Mouse (Mus musculus) adrenal gland, postnatal 36 days (tissue): ENCODE data around the gene Etl4. TPM values are rescaled to one million over a fixed set of nuclear protein-coding genes. Genes with fewer than 3 reads are reported as not detected.

ENCODE experiments used
- DNase-seq, 2 experiments: peaks; one replicate each; pipeline ENCODE4 v3.0.0; 2021; ENCODE audit warnings: mixed read lengths in 1 of 2
- microRNA-seq: library from miRNA; unstranded; fragments of <30 nt; microRNA quantifications from one replicate; pipeline ENCODE4 v1.2.0, GENCODE M21; 2021
- total RNA-seq, 2 experiments: library from RNA; stranded (reverse); gene quantifications; 2 replicates each; pipeline ENCODE4 v1.2.3; 2021

Gene Etl4
- total RNA-seq, 2 experiments from 2014 or later, result 20.2 to 27.6 TPM

DNA sequence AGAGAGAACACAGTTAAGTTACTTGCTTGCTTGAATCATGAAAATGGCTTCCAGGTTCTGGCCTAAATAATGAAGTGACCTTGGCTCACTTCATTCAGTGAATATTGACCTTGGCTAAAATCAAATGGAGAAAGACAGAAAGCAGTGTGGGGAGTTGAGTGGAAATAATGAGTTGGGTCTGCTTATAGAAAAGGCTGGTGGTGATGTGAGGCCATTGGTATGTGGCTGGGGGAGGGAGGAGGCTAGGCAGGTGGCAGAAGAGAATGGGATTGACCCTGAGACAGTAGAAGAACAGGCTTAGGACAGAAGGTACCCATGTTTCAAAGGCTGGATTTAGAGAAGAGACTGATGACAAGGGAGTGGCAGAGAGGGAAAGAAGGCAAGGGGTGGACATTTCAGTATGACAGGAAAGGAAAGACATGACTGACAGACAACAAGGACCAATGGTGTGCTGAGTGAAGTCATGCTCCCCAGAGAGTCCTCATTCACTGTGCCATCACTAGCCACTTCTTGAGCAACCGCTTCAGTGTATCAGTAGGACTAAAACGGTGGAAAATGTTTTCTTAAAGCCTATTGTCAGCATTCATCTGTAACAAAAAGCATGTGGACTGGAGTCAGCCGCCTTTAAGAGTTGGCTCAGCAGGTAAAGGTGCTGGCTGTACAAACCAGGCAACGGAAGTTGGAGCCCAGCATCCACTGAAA is 854.1 kb downstream of the Etl4 start:
- peak in 1 of 2 experiments; percentile 22 for DNase-seq

DNA sequence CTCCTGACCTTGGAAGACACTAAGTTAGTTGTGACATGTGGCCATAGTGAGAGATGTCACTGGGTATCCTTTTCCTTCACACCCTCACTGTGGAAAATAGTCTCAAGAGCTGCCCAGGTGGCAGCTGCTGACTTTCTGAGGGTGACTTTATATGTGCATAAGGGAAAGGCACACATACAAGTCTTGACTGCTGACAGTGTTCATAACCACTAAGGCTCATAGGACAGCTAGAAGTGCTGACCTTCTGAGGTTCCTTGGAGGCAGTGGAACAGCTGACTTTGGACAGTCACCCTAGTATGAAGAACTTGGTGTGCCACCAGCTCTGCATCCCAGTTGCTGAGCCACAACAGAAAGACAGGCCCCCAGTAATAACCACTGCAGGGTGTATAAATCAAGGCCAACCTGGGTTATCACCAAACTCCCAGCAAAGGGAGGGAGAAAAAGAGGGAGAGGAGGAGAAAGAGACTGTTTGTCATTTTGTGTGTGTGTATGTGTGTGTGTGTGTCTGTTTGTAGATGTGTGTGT is 855.0 kb downstream of the Etl4 start:
- DNase-seq, result no peak

DNA sequence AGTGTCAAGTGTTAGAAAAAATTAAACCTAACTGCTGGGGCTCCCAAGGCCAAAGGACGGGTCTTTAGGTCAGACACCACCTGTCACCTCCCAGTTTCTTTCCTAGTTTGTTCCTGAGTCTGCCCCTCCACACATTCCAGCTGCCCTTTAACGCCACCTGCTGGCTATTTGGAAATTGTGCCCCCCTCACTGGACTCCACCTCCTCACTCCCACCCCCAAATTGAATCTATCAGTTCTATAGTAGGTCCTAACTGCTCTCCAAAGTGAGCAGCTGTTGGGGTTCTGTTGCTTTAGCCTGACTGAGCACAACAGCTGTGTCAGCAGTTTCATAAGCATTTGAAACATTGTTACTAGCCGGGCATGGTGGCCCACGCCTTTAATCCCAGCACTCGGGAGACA is 859.1 kb downstream of the Etl4 start:
- peak in 1 of 2 experiments; percentile 20 for DNase-seq

DNA sequence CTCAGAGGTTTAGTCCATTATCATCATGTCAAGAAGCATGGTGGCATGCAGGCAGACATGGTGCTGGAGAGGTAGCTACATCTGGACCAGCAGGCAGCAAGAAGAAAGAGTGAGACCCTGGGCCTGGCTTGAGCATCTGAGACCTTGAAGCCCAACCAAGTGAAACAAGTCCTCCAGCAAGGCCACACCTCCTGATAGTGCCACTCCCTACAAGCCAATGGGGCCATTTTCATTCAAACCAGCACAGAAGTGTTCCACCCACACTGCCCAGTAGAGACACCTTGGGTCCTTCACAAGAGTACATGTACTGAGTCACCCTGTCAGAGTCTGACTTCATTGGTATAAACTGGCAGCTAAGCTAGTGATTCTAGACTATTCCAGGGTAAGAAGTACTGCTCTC is 860.6 kb downstream of the Etl4 start:
- no peak for DNase-seq

DNA sequence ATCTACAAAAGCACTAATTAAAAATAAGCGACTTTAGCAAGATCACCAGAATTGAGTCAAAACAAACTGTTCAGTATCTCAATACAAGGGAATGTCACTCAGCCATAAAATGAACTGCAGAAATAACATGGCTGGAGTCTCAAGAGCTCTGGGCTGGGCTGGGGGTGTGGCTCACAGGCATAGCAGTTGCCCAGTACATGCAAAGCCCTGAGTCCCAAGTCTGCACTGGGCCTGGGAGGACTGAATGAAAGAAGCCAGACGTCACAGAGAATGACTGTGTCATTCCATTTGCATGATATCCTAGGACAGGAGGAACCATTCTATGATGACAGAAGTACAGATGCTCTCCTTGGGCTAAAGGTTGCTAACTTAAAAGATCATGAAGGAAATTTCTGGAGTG is 864.9 kb downstream of the Etl4 start:
- DNase-seq, result no peak

DNA sequence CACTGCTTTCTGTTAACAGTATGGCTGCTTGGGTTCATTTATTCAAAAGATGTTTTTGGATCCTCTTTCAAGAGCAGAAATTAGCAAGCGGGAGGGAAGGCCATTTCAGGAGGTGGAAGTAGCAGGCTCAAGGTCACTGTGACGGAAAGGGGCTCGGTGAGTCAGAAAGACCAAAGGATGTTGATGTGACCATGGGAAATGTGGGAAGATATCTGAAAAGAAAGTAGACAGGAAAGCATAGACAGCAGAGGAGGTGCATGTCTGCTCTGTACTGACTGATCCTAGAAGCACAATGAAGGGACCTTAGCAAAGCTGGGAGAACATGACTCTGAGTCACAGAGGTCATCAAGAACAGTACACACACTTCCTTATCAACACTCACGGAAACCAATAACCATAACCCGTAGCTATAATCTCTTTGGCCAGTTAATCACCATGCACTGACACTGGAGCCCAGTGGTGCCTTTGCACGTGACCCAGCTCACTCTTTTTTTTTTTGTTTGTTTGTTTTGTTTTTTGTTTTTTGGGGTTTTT is 866.7 kb downstream of the Etl4 start:
- DNase-seq, result peak; percentile 54 to 59

DNA sequence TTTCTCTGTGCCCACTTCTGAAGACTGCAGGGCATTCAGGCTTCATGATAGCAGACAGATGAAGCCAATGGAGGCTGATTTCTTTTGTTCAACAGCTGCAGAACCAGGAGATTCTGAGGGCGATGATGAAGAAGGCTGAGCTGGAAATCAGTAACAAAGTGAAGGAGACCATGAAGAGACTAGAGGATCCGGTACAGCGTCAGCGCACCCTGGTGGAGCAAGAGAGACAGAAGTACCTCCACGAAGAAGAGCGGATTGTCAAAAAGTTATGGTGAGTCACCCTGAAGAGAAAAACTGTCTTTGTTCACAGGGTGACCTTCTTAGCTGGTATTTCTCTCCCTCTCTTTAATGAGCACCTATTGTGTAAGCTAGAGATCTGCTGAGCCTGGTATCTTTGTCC is 868.4 kb downstream of the Etl4 start:
- DNase-seq, result peak; percentile 63 to 71

DNA sequence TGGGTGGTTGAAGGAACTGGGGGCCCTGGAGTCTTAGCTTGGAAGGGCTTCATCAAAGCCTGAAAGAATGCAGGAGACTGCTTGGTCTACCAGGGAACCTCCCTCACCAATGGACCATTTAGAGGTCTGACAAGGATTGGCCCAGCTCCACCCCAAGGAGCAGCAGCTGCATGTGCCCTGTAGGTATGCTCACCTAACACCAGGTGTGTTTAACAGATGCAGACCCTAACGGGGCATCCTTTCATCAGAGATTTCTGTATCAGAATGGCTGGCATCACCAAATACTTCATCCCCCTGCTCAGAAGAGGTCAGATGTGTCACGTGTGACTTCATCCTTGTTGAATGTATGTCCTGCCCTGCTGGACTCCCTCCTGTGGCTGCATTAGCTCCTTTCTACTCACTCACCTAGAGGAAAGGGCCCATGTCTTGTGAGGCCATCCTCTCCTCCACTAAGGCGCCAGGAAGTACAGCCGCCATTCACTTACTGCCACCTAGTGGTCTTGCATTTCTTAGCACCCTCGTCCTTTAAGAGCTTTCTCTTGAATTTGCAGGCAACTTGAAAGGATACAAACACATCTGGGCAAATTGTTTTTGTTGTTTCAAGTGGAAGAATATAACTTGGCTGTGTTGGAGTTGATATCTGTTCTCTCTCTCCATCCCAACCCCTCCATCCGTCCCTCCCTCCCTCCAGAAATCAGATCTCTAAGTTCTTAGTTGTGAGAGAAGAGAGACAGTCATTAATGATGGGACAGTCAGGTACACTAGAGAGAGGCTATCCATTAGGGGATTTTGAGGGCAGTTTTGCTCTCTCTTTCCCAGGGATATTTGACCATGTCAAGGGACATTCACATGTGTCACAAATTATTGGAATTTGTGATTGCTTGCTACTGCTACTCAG is 870.2 kb downstream of the Etl4 start:
- peak; percentile 45 to 65 for DNase-seq

DNA sequence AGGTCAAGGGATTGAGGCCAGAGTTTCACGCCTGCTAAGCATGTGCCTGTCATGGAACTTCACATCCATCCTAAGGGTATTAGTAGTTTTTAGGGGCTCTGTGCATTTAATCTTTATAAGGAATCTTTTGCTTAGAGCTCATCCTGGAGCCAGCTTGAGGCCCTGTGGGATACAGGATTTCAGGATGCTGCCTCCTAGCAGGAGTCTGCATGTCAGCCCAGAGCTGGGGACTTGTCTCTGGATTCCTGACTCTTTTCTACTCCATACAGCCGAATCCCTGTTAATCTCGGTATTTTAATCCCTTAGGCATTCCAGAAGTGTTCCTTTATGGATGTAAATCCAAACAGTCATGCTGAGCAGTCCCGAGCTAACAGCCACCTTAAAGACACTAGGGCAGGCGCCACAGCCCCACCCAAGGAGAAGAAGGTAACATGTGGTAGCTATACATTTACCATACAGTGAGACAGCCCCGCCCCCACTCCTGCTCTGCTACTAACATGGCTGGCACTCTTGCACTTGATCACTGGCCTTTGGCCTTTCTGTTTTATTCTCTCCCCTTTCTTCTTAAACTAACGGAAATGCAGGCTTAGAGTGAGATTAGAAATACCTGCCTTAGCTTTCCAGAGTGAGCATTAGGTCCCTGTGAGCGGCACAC is 891.8 kb downstream of the Etl4 start:
- no peak for DNase-seq

DNA sequence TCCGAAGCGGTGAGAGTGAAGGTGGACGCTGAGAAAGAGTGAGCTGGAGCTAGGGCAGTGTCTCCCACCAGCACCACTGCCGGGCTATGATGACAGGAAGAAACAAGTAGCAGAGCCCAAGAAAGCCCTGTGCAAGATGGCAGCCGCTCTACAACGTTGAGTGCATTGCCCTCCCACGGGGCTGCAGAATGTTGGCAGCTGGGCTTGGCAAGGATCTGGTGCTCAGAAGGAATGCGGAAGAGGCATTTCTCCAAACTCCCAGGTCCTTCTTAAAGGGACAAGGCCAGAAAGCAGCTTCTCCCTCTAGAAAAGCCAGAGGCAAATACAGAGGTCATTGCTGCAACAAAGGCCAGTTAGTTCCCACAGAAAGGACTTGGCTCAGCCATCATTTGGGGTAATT is 901.9 kb downstream of the Etl4 start:
- DNase-seq, result peak; percentile 9 to 30

DNA sequence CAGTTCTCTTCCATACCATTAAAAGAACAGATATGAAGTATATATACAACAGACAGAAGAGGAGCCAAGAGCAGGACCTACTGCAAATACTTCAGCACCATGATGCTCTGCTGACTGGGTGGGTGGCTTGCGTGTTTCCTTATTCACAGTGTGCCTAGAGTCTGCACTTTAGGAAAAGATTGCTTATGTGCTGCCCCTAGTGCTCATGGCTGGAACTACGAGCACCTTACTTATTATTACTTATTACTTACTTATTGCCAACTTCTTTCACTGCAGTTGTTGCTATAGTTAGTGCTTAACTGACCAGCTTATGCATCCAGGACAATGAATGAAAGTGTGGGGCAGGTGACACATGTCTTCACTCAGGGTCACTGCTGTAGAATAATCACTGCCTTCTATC is 904.4 kb downstream of the Etl4 start:
- DNase-seq, result no peak

DNA sequence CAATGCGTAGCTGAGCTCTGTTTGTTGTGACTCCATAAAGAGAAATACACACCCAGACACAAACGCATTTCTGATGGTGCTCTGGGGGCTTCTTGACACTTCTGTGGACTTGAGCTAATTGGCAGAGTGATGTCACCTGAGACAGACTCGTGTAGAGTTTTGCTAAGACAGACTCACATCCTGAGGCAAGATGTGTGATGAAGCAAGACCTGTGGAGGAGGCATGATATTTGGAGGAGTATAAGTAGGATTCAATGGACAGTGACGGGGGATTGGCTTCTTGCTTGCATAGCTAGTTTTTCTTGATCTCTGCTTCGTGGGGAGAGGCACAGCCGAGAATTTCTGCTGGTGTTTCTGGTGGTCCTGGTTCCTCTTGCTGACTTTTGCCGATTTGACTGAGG is 908.6 kb downstream of the Etl4 start:
- no peak for DNase-seq

DNA sequence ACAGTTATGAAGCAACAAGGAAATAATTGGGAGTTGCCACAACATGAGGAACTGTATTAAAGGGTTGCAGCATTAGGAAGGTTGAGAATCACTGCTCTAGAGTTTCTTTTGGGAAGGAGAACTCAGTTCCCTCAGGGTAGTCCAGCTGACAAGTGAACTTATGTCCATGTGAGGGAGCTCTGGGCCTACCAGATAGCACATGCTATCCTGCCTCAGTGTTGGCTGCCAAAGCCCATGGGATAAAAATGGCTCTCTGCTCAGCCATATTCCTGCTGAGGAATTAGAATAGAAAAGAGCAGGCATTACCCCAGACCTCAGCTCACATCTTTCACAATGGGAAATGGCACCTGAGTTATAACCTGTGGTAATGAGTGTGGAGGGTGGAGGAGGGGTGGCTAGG is 916.7 kb downstream of the Etl4 start:
- DNase-seq, result no peak

DNA sequence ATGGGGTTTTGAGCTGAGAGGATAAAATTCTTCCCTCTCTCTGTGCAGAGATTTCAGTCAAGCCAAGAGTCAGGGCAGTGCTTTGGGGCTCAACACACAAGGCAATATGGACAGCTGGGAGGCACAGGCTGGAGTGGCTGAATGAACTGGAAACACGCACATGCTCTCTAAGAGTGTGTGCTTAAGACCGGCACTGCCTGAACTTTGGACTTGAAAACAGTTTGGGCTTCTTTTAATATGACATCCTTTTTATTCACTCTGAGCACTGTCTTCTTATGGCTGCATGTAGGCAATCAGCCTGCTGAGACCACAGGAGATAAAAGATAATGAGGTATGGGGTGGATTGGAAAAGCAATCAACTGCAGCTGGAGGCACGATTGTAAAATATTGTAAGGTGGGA is 921.3 kb downstream of the Etl4 start:
- DNase-seq, result no peak

DNA sequence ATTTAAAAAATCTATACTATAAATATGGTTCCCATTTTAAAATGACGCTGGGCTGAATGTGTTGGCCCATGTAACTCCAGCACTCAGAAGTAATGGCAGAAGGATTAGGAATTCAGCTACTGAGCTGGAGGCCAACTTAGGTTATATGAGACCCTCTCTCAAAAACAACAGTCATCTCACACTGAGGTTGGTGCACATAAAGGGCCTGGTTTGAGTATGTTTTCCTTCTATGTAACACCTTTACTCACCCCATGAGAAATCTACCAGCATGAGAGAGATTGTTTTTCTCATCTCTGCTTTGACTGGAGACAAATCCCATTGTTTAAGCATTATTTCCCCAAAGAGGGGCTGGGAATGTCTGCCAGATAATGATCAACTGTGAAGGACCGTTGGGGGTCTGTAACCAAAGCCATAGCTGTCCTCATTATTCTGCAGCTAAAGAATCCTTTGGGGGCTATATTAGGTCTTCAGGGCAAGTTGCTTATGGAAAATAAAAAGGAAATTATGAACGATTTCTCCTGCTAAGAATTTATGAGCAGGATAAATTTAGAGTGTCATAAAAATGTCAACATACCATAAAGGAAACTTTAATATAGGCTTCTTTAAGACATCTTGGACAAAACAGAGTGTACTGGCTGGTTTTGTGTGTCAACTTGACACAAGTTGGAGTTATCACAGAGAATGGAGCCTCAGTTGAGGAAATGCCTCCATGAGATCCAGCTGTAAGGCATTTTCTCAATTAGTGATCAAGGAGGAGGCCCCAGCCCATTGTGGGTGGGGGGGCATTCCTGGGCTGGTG is 922.2 kb downstream of the Etl4 start:
- DNase-seq, result no peak

DNA sequence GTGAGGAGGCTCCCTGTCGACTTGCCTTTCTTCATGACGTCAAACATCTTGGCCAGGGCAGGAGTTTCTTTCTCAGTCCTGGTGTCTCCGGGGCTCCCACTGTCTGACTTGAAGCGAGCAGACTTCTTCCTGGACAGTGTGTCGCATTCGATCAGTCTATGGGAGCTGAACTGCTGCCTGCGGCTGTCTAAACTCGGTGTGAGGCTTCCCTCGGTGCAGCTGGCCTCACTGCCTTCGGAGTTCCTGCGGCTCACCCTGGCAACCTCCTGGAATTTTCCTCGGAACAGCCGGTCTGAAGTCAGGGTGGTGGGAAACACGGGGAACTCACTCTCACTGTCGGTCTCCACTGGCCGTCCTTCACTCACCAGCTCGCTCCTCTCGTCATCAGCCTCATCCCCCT is 939.8 kb downstream of the Etl4 start:
- DNase-seq, result no peak

Small RNAs within 50 kb of the gene (microRNA-seq; reads per million reads assigned to microRNA genes)
- not detected for gene Gm44457
